ENCODE assay signal across 18 mouse cellular contexts in genomic region chr16:92451516-92452072, GRCm38 (mm10). TPM values are rescaled to one million over a fixed set of nuclear protein-coding genes. Genes with fewer than 3 reads are reported as not detected.
DNase-seq lines count a peak whose midpoint lies in the region; ATAC-seq and TF ChIP-seq lines count a peak whose summit lies in the region.
"Had no signal": no experiment of that assay in that cellular context is flagged by ENCODE, and none has a peak within 500 bp of the region (broad histone marks: within the 10 kb centered on the region; RNA-seq: fewer than 3 reads in every experiment).

No protein-coding gene starts in this region.

- no peaks in the 10 kb centered on the region for H3K27me3 ChIP-seq in kidney, adult 2 months (replicated peaks; ENCODE audit: control insufficient read depth, insufficient read depth, low read length)
- peaks cover 59% of the 10 kb centered on the region for H3K27me3 ChIP-seq in heart, embryonic 12.5 days (replicated peaks)
- no peaks in the 10 kb centered on the region for H3K27me3 ChIP-seq in lung, embryonic 16.5 days (ENCODE audit: control insufficient read depth, insufficient read depth, low read depth, low read length)
- H3K27me3 ChIP-seq in embryonic facial prominence, embryonic 10.5 days (replicated peaks; ENCODE audit: low read depth, poor library complexity, severe bottlenecking) = no peaks in the 10 kb centered on the region
- H3K27me3 ChIP-seq: embryonic facial prominence, embryonic 13.5 days; forebrain, embryonic 15.5 days; liver, embryonic 12.5 days had no signal

- no peaks in the 10 kb centered on the region for H3K9me3 ChIP-seq in heart, embryonic 12.5 days (replicated peaks)
- no peaks in the 10 kb centered on the region for H3K9me3 ChIP-seq in lung, embryonic 16.5 days (ENCODE audit: control insufficient read depth, low read length)
- H3K9me3 ChIP-seq in embryonic facial prominence, embryonic 10.5 days = no peaks in the 10 kb centered on the region
- H3K9me3 ChIP-seq: embryonic facial prominence, embryonic 13.5 days; forebrain, embryonic 15.5 days; liver, embryonic 12.5 days had no signal

- WGBS in kidney, adult 2 months = 78% methylated on average over 17 of the region's 17 CpGs
- 40% methylated on average over 17 of the region's 17 CpGs for WGBS in heart, embryonic 12.5 days
- WGBS in lung, embryonic 16.5 days = 61% methylated on average over 17 of the region's 17 CpGs
- 92% methylated on average over 17 of the region's 17 CpGs for WGBS in embryonic facial prominence, embryonic 10.5 days

- H3K36me3 ChIP-seq in kidney, adult 2 months (ENCODE audit: control insufficient read depth, insufficient read depth, low read length) = no peaks in the 10 kb centered on the region
- H3K36me3 ChIP-seq in heart, embryonic 12.5 days = peaks cover 26% of the 10 kb centered on the region
- H3K36me3 ChIP-seq in lung, embryonic 16.5 days (ENCODE audit: control insufficient read depth, insufficient read depth, low read length) = no peaks in the 10 kb centered on the region
- peaks cover 31% of the 10 kb centered on the region for H3K36me3 ChIP-seq in embryonic facial prominence, embryonic 10.5 days (replicated peaks)
- H3K36me3 ChIP-seq: forebrain, embryonic 15.5 days had no signal

- H3K4me1 ChIP-seq in kidney, adult 2 months (ENCODE audit: control insufficient read depth, insufficient read depth, low read length) = no peaks in the 10 kb centered on the region
- H3K4me1 ChIP-seq in heart, embryonic 12.5 days (replicated peaks) = peaks cover 21% of the 10 kb centered on the region
- peaks cover 18% of the 10 kb centered on the region for H3K4me1 ChIP-seq in lung, embryonic 16.5 days (replicated peaks; ENCODE audit: control insufficient read depth, insufficient read depth, low read length)
- peaks cover 7% of the 10 kb centered on the region; the same call in 1 of the 2 replicates for H3K4me1 ChIP-seq in embryonic facial prominence, embryonic 10.5 days

- peak; percentile 50 for DNase-seq in kidney, postnatal 10 days
- no peak for DNase-seq in kidney, adult 2 months
- DNase-seq in gonadal fat pad, adult 2 months (ENCODE audit: low read depth) = peak; percentile 97
- no peak for DNase-seq in embryonic facial prominence, embryonic 10.5 days (ENCODE audit: low spot score)
- DNase-seq: adrenal gland, adult 2 months; cerebellum, postnatal 36 days; gastrocnemius, postnatal 25 days; kidney, adult 11 months; spleen, adult 18-20 months had no signal

- no peak overlapping the region for H3K4me3 ChIP-seq in kidney, adult 2 months (ENCODE audit: insufficient read depth, low read depth, low read length)
- H3K4me3 ChIP-seq in heart, embryonic 12.5 days = no peak overlapping the region
- no peak overlapping the region for H3K4me3 ChIP-seq in lung, embryonic 16.5 days (ENCODE audit: low read length)
- H3K4me3 ChIP-seq in embryonic facial prominence, embryonic 10.5 days = no peak overlapping the region
- H3K4me3 ChIP-seq: embryonic facial prominence, embryonic 13.5 days; forebrain, embryonic 15.5 days; liver, embryonic 12.5 days had no signal

- no peak for TF ChIP-seq CTCF in kidney, adult 2 months (conservative IDR thresholded peaks at IDR 0.05; ENCODE audit: insufficient read depth, insufficient read length, low read depth, low read length)

- no peak overlapping the region for H3K27ac ChIP-seq in kidney, adult 2 months (ENCODE audit: insufficient read depth, low read depth, low read length)
- H3K27ac ChIP-seq in heart, embryonic 12.5 days (ENCODE audit: poor library complexity, severe bottlenecking) = peak overlapping the region; percentile 55
- no peak overlapping the region for H3K27ac ChIP-seq in lung, embryonic 16.5 days (ENCODE audit: low read length)
- no peak overlapping the region for H3K27ac ChIP-seq in embryonic facial prominence, embryonic 10.5 days (replicated peaks)
- H3K27ac ChIP-seq: embryonic facial prominence, embryonic 13.5 days; forebrain, embryonic 15.5 days; liver, embryonic 12.5 days; stomach, postnatal 0 days had no signal

- H3K9ac ChIP-seq in heart, embryonic 12.5 days = peak overlapping the region; percentile 35; the same call in 1 of the 2 replicates
- H3K9ac ChIP-seq in lung, embryonic 16.5 days (ENCODE audit: low read length) = no peak overlapping the region; the same call in 1 of the 2 replicates
- H3K9ac ChIP-seq: embryonic facial prominence, embryonic 13.5 days; forebrain, embryonic 15.5 days; liver, embryonic 12.5 days had no signal

- peak; percentile 55; the same call in 1 of the 2 replicates for ATAC-seq in heart, embryonic 12.5 days (ENCODE audit: insufficient number of reproducible peaks, low FRiP score)
- peak; percentile 89 for ATAC-seq in lung, embryonic 16.5 days (ENCODE audit: low read depth)
- no peak for ATAC-seq in monocyte, adult 5-6 weeks (replicated peaks; ENCODE audit: insufficient number of reproducible peaks, low FRiP score, low TSS enrichment, poor library complexity, severe bottlenecking)
- no peak for ATAC-seq in activated CD4-positive, CD25-positive, alpha-beta regulatory T cell, adult 4 months
- ATAC-seq: CD4-positive, CD25-positive, alpha-beta regulatory T cell, adult 4 months; forebrain, embryonic 15.5 days; liver, embryonic 12.5 days had no signal

- TF ChIP-seq POLR2A in kidney, adult 2 months (IDR thresholded peaks at IDR 0.05; ENCODE audit: low read depth, low read length) = no peak

- H3K4me2 ChIP-seq in heart, embryonic 12.5 days = no peak overlapping the region
- no peak overlapping the region for H3K4me2 ChIP-seq in lung, embryonic 16.5 days (ENCODE audit: low read depth, low read length)
- H3K4me2 ChIP-seq: embryonic facial prominence, embryonic 13.5 days; forebrain, embryonic 15.5 days; liver, embryonic 12.5 days had no signal

RNA-seq across cellular contexts. Expression of gene Rcan1, which starts 19.1 kb away (rescaled TPM):
- 36.2 and 44.4 TPM in 2 replicates for polyA plus RNA-seq in kidney, adult 2 months (2012; rRNA removed)
- 14.6 and 16.9 TPM in 2 replicates for polyA plus RNA-seq in gonadal fat pad, adult 2 months (2012; rRNA removed)
- 148 and 153 TPM in 2 replicates for polyA plus RNA-seq in heart, embryonic 12.5 days (2016; fragmentation: Nextera tagmentation; extraction: Ambion mirVana)
- polyA plus RNA-seq in lung, embryonic 16.5 days (2015; fragmentation: Nextera tagmentation; extraction: Ambion mirVana) = 57.7 and 61.2 TPM in 2 replicates
- 32.8 and 38.2 TPM in 2 replicates for polyA plus RNA-seq in embryonic facial prominence, embryonic 10.5 days (2016; fragmentation: Nextera tagmentation; extraction: Ambion mirVana)
- 16.3 to 27.2 TPM (median 16.8 TPM) in 3 replicates for total RNA-seq in monocyte, adult 5-6 weeks (2017)
- 1 to 10 TPM; 2.3 to 2.9 TPM for polyA plus RNA-seq in activated CD4-positive, CD25-positive, alpha-beta regulatory T cell, adult 4 months (2017; shearing (Covaris generic))

RNA-seq across cellular contexts. Expression of gene Clic6, which starts 33.9 kb away (rescaled TPM):
- polyA plus RNA-seq in kidney, adult 2 months (2012; rRNA removed) = 3.2 and 3.6 TPM in 2 replicates
- polyA plus RNA-seq in gonadal fat pad, adult 2 months (2012; rRNA removed) = 3.2 and 4.6 TPM in 2 replicates
- 1.7 and 1.8 TPM in 2 replicates for polyA plus RNA-seq in heart, embryonic 12.5 days (2016; fragmentation: Nextera tagmentation; extraction: Ambion mirVana)
- 15.7 and 16.4 TPM in 2 replicates for polyA plus RNA-seq in lung, embryonic 16.5 days (2015; fragmentation: Nextera tagmentation; extraction: Ambion mirVana)
- 5.0 and 5.6 TPM in 2 replicates for polyA plus RNA-seq in embryonic facial prominence, embryonic 10.5 days (2016; fragmentation: Nextera tagmentation; extraction: Ambion mirVana)
- not detected in 3 replicates for total RNA-seq in monocyte, adult 5-6 weeks (2017)
- polyA plus RNA-seq in activated CD4-positive, CD25-positive, alpha-beta regulatory T cell, adult 4 months (2017; shearing (Covaris generic)) = not detected
- total RNA-seq: gastrocnemius, postnatal 25 days had no signal
- polyA plus RNA-seq: CD4-positive, CD25-positive, alpha-beta regulatory T cell, adult 4 months had no signal

Comparison
In these comparisons a context has a peak if more than half of its experiments do, and no peak if none do; other contexts are left out.
1. DNase-seq: peak in kidney, postnatal 10 days (single experiment) and gonadal fat pad, adult 2 months (single experiment); none in kidney, adult 2 months (single experiment) and embryonic facial prominence, embryonic 10.5 days (single experiment).
2. ATAC-seq: peak in heart, embryonic 12.5 days (single experiment) and lung, embryonic 16.5 days (single experiment); none in monocyte, adult 5-6 weeks (single experiment) and activated CD4-positive, CD25-positive, alpha-beta regulatory T cell, adult 4 months (single experiment).